Mouse (Mus musculus) embryonic facial prominence, embryonic 15.5 days (tissue): ENCODE results near the gene Lhb. TPM values are rescaled to one million over a fixed set of nuclear protein-coding genes. Genes with fewer than 3 reads are reported as not detected.
A peak's percentile ranks its signal among the peaks of the same experiment; 100 is the strongest.
"Not testable (repeated sequence)": the region's sequence is repeated elsewhere in the genome, so short reads cannot be mapped to it uniquely, and the experiment has no call there.

Experiments
- ATAC-seq: fragments of 200-750 bp; cut with Nextera tagmentation; 2 replicates; pipeline ENCODE4 v1.8.0; 2017; ENCODE audit warnings: low read depth, moderate TSS enrichment; ENCODE audit not compliant: insufficient number of reproducible peaks, low FRiP score, low TSS enrichment
- H3K27ac ChIP-seq: fragments of 300-500 bp; sonication (generic); replicated peaks from 2 replicates; pipeline ENCODE4 v1.5.1; 2015; ENCODE audit warnings: mild to moderate bottlenecking, inconsistent platforms
- H3K27me3 ChIP-seq: fragments of 300-500 bp; sonication (generic); 2 replicates; pipeline ENCODE4 v1.6.1; 2015; ENCODE audit warnings: inconsistent platforms
- H3K36me3 ChIP-seq: fragments of 300-500 bp; sonication (generic); 2 replicates; pipeline ENCODE4 v1.6.1; 2015; ENCODE audit warnings: mild to moderate bottlenecking, inconsistent platforms
- H3K4me1 ChIP-seq: fragments of 300-500 bp; sonication (generic); 2 replicates; pipeline ENCODE4 v1.6.1; 2015; ENCODE audit warnings: inconsistent platforms
- H3K4me2 ChIP-seq: fragments of 300-500 bp; sonication (generic); replicated peaks from 2 replicates; pipeline ENCODE4 v1.6.1; 2015; ENCODE audit warnings: mild to moderate bottlenecking, inconsistent platforms
- H3K4me3 ChIP-seq: fragments of 300-500 bp; sonication (generic); replicated peaks from 2 replicates; pipeline ENCODE4 v1.5.1; 2015; ENCODE audit warnings: mild to moderate bottlenecking, inconsistent platforms
- H3K9ac ChIP-seq: fragments of 300-500 bp; sonication (generic); 2 replicates; pipeline ENCODE4 v1.6.1; 2015; ENCODE audit warnings: inconsistent platforms
- H3K9me3 ChIP-seq: fragments of 300-500 bp; sonication (generic); replicated peaks from 2 replicates; pipeline ENCODE4 v1.6.1; 2016; ENCODE audit warnings: inconsistent platforms
- WGBS: fragments of 180-500 bp; shearing (Covaris S2); methylation state at CpG from one replicate; pipeline ENCODE4 v1.1.7; 2015; 5-methylcytosine and 5-hydroxymethylcytosine counted together
- polyA plus RNA-seq: library from polyadenylated mRNA; unstranded; fragments of >200 nt; fragmentation: Nextera tagmentation; extraction: Ambion mirVana; gene quantifications from 2 replicates; pipeline ENCODE4 v1.2.1, GENCODE M21; 2015

Lhb gene
- 2.0 and 4.8 TPM in 2 replicates for polyA plus RNA-seq

DNA sequence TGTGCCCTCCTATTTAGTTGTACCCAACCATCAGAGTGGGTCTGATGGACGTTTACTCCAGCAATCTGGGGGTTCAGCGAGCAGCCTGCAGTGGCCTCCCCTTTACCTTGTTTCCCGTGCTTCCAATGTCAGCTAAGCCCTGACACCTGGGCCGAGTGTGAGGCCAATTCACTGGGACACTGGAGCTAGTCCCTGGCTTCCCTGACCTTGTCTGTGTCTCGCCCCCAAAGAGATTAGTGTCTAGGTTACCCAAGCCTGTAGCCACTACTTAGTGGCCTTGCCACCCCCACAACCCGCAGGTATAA is at the start of gene Lhb:
Gene Lhb (plus strand): TSS at position 206 of the 305 bp plus-strand sequence.
- peak within 1 kb of the TSS; percentile 28; the same call in 1 of the 2 replicates for H3K4me2 ChIP-seq
- H3K9me3 ChIP-seq: no peaks in the 10 kb centered on the region
- peak within 1 kb of the TSS; percentile 4; the same call in 1 of the 2 replicates for H3K4me3 ChIP-seq
- H3K4me1 ChIP-seq: peaks cover 30% of the 10 kb centered on the region
- no peak for ATAC-seq
- peaks cover 21% of the 10 kb centered on the region for H3K27me3 ChIP-seq
- peaks cover 46% of the 10 kb centered on the region for H3K36me3 ChIP-seq
- no peak within 1 kb of the TSS for H3K9ac ChIP-seq
- no peak within 1 kb of the TSS for H3K27ac ChIP-seq
- WGBS: 58% methylated on average over 6 of the region's 6 CpGs

DNA sequence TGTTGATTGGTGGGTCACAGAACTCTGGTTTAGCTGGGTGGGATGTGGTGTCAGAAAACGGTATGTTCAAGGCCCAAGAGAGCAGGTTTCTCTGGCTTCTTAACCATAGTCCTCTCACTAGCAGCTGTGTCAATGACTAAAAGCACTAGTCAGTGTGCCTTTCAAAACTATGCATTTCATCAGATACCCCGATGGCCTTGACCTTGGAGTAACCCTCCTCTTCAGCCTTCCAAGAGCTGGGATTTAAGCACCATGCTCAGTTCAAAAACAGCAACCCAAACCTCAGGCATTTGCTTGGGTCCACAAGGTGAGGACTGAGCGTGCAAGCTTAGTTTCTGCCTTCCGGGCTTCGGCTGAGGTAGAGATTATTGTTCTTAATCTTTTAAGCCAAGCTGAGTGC is 48.2 kb upstream of the Lhb start:
- H3K27ac ChIP-seq: no peak overlapping the region
- no peak for ATAC-seq
- 72% methylated on average over 5 of the region's 5 CpGs for WGBS
- peaks cover 43% of the 10 kb centered on the region for H3K36me3 ChIP-seq
- no peak overlapping the region for H3K4me3 ChIP-seq
- H3K9ac ChIP-seq: no peak overlapping the region
- H3K27me3 ChIP-seq: peaks cover 21% of the 10 kb centered on the region
- no peaks in the 10 kb centered on the region for H3K9me3 ChIP-seq
- H3K4me1 ChIP-seq: peaks cover 21% of the 10 kb centered on the region
- no peak overlapping the region for H3K4me2 ChIP-seq

- peaks cover 66% of the 10 kb centered on the region for H3K36me3 ChIP-seq
- H3K27ac ChIP-seq: no peak overlapping the region
- peaks cover 5% of the 10 kb centered on the region; the same call in 1 of the 2 replicates for H3K27me3 ChIP-seq
- H3K9ac ChIP-seq: no peak overlapping the region
- H3K4me2 ChIP-seq: no peak overlapping the region
- no peaks in the 10 kb centered on the region for H3K9me3 ChIP-seq
- H3K4me1 ChIP-seq: peaks cover 12% of the 10 kb centered on the region
- no peak for ATAC-seq
- no peak overlapping the region for H3K4me3 ChIP-seq
- WGBS: 94% methylated on average over 8 of the region's 8 CpGs
Observed at GRCm38 (mm10) chr7:45374620-45375019, 46.0 kb upstream of the Lhb start.

- H3K4me2 ChIP-seq: no peak overlapping the region
- no peak overlapping the region for H3K9ac ChIP-seq
- no peaks in the 10 kb centered on the region for H3K27me3 ChIP-seq
- 84% methylated on average over 1 of the region's 1 CpGs for WGBS
- no peaks in the 10 kb centered on the region for H3K4me1 ChIP-seq
- H3K36me3 ChIP-seq: peaks cover 80% of the 10 kb centered on the region
- no peaks in the 10 kb centered on the region for H3K9me3 ChIP-seq
- no peak for ATAC-seq
- no peak overlapping the region for H3K27ac ChIP-seq
- no peak overlapping the region for H3K4me3 ChIP-seq
Observed at GRCm38 (mm10) chr7:45376057-45376456, 44.6 kb upstream of the Lhb start.

GRCm38 (mm10) chr7:45386077-45386476 is 34.5 kb upstream of the Lhb start:
- H3K4me2 ChIP-seq: no peak overlapping the region
- no peaks in the 10 kb centered on the region for H3K27me3 ChIP-seq
- 66% methylated on average over 3 of the region's 3 CpGs for WGBS
- H3K4me1 ChIP-seq: no peaks in the 10 kb centered on the region
- no peak overlapping the region for H3K9ac ChIP-seq
- H3K4me3 ChIP-seq: no peak overlapping the region
- no peak for ATAC-seq
- no peaks in the 10 kb centered on the region for H3K9me3 ChIP-seq
- peaks cover 95% of the 10 kb centered on the region for H3K36me3 ChIP-seq
- H3K27ac ChIP-seq: no peak overlapping the region

DNA sequence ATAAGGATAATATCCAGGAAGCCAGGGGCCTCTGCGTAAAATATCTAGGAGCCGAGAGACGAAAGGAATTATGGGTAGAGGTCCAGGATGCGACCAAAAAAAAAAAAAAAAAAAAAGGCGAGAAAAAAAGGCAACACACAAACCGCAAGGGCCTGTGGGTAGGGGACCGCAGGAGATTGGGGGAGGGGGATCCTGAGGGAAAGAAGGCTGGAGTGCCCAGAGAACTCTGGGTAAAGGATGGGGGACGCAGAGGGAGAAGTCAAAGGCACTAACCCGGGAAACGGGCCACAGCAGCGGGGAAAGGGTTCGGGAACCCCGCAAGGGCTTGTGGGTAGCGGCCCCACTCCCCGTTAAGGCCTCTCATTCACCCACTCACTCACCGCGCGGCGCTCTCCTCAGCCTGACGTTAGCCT is 25.5 kb upstream of the Lhb start:
- Histone ChIP-seq H3K27me3 (no peaks in the 10 kb centered on the region), H3K9me3 (no peaks in the 10 kb centered on the region), H3K4me2 (peak overlapping the region; percentile 87), H3K9ac (peak overlapping the region; percentile 93), H3K36me3 (peaks cover 28% of the 10 kb centered on the region), H3K27ac (peak overlapping the region; percentile 99), H3K4me1 (peaks cover 18% of the 10 kb centered on the region), H3K4me3 (peak overlapping the region; percentile 80)
- under 1% methylated on average over 19 of the region's 20 CpGs for WGBS
- ATAC-seq: peak; percentile 66

DNA sequence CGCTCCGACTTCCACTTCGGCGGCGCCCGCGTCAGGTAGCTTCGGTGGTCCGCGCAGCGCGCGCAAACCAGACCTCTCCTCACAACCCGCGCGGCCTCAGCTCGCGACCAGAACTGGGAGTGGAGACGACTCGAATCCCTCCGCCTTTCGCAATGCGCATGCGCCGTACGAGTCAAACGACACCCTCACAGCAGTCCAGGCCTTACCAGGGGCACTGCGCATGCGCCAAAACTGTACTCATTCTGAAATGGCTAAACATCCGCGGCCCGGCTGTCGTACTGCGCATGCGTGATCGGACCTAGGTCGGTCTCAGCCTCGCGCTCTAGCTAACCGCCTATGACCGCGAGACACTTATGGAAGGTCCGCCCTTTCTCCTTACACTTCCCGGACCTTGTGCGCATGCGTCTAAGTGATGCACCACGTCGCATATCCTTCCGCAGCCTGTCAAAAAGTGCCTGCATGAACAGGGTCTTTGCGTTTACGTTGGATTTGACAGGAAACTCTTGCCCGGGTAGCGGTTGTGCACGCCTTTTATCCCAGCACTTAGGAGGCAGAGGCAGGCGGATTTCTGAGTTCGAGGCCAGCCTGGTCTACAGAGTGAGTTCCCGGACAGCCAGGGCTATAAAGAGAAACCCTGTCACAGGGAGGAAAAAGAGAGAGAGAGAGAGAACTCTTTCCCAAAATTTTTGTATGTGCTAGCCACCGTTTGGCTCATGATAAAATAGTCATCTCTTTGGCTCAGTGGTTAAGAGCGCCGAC is 24.9 kb upstream of the Lhb start, which contains the start of gene Snrnp70:
Gene Snrnp70 (minus strand): TSS at position 165 of the 759 bp plus-strand sequence.
- peaks cover 22% of the 10 kb centered on the region for H3K36me3 ChIP-seq
- ATAC-seq: peak; percentile 99
- WGBS: 1% methylated on average over 60 of the region's 60 CpGs
- H3K9ac ChIP-seq: peak within 1 kb of the TSS; percentile 93
- peak within 1 kb of the TSS; percentile 87 for H3K4me2 ChIP-seq
- no peaks in the 10 kb centered on the region for H3K9me3 ChIP-seq
- H3K27ac ChIP-seq: peak within 1 kb of the TSS; percentile 99
- no peaks in the 10 kb centered on the region for H3K27me3 ChIP-seq
- H3K4me3 ChIP-seq: peak within 1 kb of the TSS; percentile 80
- H3K4me1 ChIP-seq: peaks cover 18% of the 10 kb centered on the region

- H3K9ac ChIP-seq, H3K27me3 ChIP-seq, H3K9me3 ChIP-seq: not testable (repeated sequence)
- peak overlapping the region; percentile 80 for H3K4me3 ChIP-seq
- WGBS: 0% methylated on average over 3 of the region's 3 CpGs
- H3K27ac ChIP-seq: peak overlapping the region; percentile 99
- H3K36me3 ChIP-seq: peaks cover 18% of the 10 kb centered on the region
- ATAC-seq: peak; percentile 22; the same call in 1 of the 2 replicates
- peaks cover 18% of the 10 kb centered on the region for H3K4me1 ChIP-seq
- H3K4me2 ChIP-seq: peak overlapping the region; percentile 63
Observed at GRCm38 (mm10) chr7:45396337-45396775, 24.3 kb upstream of the Lhb start.

- Histone ChIP-seq H3K9me3 (no peaks in the 10 kb centered on the region), H3K27ac (no peak overlapping the region), H3K4me1 (peaks cover 22% of the 10 kb centered on the region), H3K9ac (no peak overlapping the region), H3K27me3 (no peaks in the 10 kb centered on the region), H3K4me3 (no peak overlapping the region), H3K36me3 (peaks cover 14% of the 10 kb centered on the region), H3K4me2 (no peak overlapping the region)
- WGBS: 80% methylated on average over 2 of the region's 2 CpGs
- ATAC-seq: no peak
Observed at GRCm38 (mm10) chr7:45396787-45397186, 23.8 kb upstream of the Lhb start.

DNA sequence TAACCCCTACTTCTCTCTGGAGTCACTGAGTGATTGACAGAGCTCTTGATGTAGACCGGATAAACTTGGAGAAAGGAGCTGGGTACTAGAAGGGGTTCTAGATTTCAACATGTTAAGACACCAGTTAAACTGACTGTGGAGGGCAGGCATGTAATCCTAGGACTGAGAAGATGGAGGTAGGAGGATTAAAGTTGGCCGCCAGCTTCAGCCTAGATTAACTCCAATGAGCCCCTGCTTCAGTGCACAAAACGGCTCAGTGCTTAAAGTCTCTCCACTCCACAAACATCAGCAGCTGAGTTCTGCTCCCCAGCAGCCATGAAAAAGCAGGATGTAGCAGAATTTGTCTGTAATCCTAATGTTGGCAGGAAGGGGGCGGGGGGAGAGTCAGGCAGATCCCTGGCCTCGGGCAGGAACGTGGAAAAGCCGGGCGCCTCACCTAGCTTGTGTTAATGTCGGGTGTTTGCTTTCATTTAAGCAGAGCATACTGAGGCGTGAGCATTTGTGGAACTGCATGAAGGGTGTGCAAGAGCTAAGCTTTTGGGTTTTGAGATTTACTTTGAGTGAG is 19.0 kb upstream of the Lhb start:
- H3K4me3 ChIP-seq: no peak overlapping the region
- H3K27me3 ChIP-seq: peaks cover 18% of the 10 kb centered on the region
- 44% methylated on average over 10 of the region's 10 CpGs for WGBS
- no peaks in the 10 kb centered on the region for H3K9me3 ChIP-seq
- H3K4me2 ChIP-seq: no peak overlapping the region
- H3K27ac ChIP-seq: no peak overlapping the region
- no peak for ATAC-seq
- no peaks in the 10 kb centered on the region for H3K36me3 ChIP-seq
- H3K9ac ChIP-seq: no peak overlapping the region; the same call in 1 of the 2 replicates
- peaks cover 20% of the 10 kb centered on the region for H3K4me1 ChIP-seq

- H3K9me3 ChIP-seq: no peaks in the 10 kb centered on the region
- H3K4me2 ChIP-seq: no peak overlapping the region
- no peak overlapping the region for H3K27ac ChIP-seq
- H3K36me3 ChIP-seq: no peaks in the 10 kb centered on the region
- H3K4me1 ChIP-seq: peaks cover 24% of the 10 kb centered on the region
- 35% methylated on average over 6 of the region's 6 CpGs for WGBS
- ATAC-seq: no peak
- no peak overlapping the region for H3K9ac ChIP-seq
- H3K27me3 ChIP-seq: peaks cover 39% of the 10 kb centered on the region
- H3K4me3 ChIP-seq: no peak overlapping the region
Observed at GRCm38 (mm10) chr7:45403532-45404261, 16.9 kb upstream of the Lhb start.
